Mouse (Mus musculus): Measurements from ENCODE around the gene Pdss2. TPM values are rescaled to one million over a fixed set of nuclear protein-coding genes. Genes with fewer than 3 reads are reported as not detected.

The Pdss2 gene
- polyA plus RNA-seq, 1 experiment from 2014 or later = 13.7 TPM

DNA sequence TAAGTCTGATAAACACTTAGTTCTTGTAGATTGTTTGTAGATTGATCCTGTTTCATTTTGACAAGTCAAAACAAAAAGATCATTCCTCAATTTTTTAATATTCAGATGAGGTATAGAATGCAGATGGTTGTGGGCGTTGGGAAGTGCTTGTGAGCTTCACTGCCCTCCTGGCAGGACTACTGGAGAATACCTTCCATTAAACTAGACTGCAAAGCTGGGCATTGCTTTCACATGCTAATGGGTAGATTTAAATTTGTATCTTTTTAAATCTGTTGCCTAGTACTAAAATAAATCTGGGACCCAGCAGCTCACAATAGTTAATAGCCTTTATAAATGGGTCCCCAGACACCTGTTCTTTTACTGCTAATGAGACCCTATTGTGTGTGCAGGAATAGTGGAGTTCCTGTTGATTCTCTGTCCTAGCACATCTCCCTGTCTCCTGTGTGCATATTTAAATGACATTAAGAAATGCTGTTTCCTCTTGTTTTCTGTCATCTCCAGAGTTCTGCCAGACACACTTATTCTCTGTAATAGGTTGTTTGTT, 54.9 kb downstream of the Pdss2 start:
- H3K27ac ChIP-seq (replicated peaks; ENCODE audit: low read depth, low read length) = no peak overlapping the region
- no peaks in the 10 kb centered on the region for H3K4me1 ChIP-seq (ENCODE audit: control insufficient read depth, insufficient read depth, low read length)
- H3K9ac ChIP-seq (replicated peaks; ENCODE audit: low read length) = no peak overlapping the region
- H3K9me3 ChIP-seq (replicated peaks; ENCODE audit: control insufficient read depth, low read length) = no peaks in the 10 kb centered on the region
- H3K4me3 ChIP-seq (ENCODE audit: low read depth, low read length) = no peak overlapping the region
- no peaks in the 10 kb centered on the region for H3K36me3 ChIP-seq (replicated peaks; ENCODE audit: control insufficient read depth, insufficient read depth, low read depth, low read length)
- DNase-seq (ENCODE audit: low spot score) (no peak), ATAC-seq (replicated peaks; ENCODE audit: insufficient number of reproducible peaks, low FRiP score, low TSS enrichment, low read depth) (no peak)
- WGBS = 78% methylated on average over 1 of the region's 1 CpGs
- no peak overlapping the region for H3K4me2 ChIP-seq (ENCODE audit: low read depth, low read length)
- no peaks in the 10 kb centered on the region for H3K27me3 ChIP-seq (ENCODE audit: control insufficient read depth, insufficient read depth, low read length)

- H3K4me2 ChIP-seq (ENCODE audit: low read depth, low read length) = no peak overlapping the region
- H3K4me1 ChIP-seq (ENCODE audit: control insufficient read depth, insufficient read depth, low read length) = no peaks in the 10 kb centered on the region
- no peak overlapping the region for H3K27ac ChIP-seq (replicated peaks; ENCODE audit: low read depth, low read length)
- no peaks in the 10 kb centered on the region for H3K27me3 ChIP-seq (ENCODE audit: control insufficient read depth, insufficient read depth, low read length)
- WGBS = 34% methylated on average over 7 of the region's 8 CpGs
- no peaks in the 10 kb centered on the region for H3K9me3 ChIP-seq (replicated peaks; ENCODE audit: control insufficient read depth, low read length)
- no peak for DNase-seq (ENCODE audit: low spot score)
- H3K9ac ChIP-seq (replicated peaks; ENCODE audit: low read length) = no peak overlapping the region
- H3K36me3 ChIP-seq (replicated peaks; ENCODE audit: control insufficient read depth, insufficient read depth, low read depth, low read length) = no peaks in the 10 kb centered on the region
- ATAC-seq (replicated peaks; ENCODE audit: insufficient number of reproducible peaks, low FRiP score, low TSS enrichment, low read depth) = no peak
- no peak overlapping the region for H3K4me3 ChIP-seq (ENCODE audit: low read depth, low read length)
These were observed 56.2 kb downstream of the Pdss2 start for GRCm38 (mm10) chr10:43277266-43278145.

DNA sequence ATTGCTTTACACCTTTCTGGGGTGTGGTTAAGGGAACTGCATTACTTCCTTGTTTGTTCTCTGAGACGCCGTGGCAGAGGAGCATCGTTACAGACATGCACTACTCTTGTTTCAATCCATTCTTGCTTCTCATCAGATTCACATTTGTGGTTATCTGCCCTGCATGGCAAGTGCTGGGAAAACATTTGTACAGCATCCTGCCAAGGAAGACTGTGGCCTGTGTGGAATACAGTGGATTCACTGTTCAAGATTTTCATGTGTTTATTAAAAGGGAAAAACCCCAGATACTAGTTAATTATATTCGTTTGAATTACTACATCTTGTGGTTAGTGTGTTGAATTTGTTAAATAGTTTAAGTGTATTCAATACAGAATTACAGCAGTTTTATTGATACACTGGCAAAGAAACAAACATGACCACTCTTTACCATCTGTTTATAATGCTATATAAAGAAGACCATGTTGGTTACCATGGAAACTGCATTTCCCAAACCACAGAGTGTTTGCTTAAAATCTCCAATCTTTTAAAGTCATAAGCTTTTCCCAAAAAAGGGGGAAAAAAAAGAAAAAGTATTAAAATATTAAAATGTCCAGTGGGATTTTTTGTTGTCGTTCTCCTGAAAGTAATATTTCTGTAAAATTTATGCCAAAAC, 58.5 kb downstream of the Pdss2 start:
- WGBS = 83% methylated on average over 5 of the region's 5 CpGs
- ATAC-seq (replicated peaks; ENCODE audit: insufficient number of reproducible peaks, low FRiP score, low TSS enrichment, low read depth) = no peak
- Histone ChIP-seq H3K9ac (replicated peaks; ENCODE audit: low read length) (no peak overlapping the region), H3K4me1 (ENCODE audit: control insufficient read depth, insufficient read depth, low read length) (no peaks in the 10 kb centered on the region), H3K27ac (replicated peaks; ENCODE audit: low read depth, low read length) (no peak overlapping the region), H3K36me3 (replicated peaks; ENCODE audit: control insufficient read depth, insufficient read depth, low read depth, low read length) (no peaks in the 10 kb centered on the region), H3K4me2 (ENCODE audit: low read depth, low read length) (no peak overlapping the region), H3K4me3 (ENCODE audit: low read depth, low read length) (no peak overlapping the region), H3K27me3 (ENCODE audit: control insufficient read depth, insufficient read depth, low read length) (no peaks in the 10 kb centered on the region), H3K9me3 (replicated peaks; ENCODE audit: control insufficient read depth, low read length) (no peaks in the 10 kb centered on the region)
- no peak for DNase-seq (ENCODE audit: low spot score)

DNA sequence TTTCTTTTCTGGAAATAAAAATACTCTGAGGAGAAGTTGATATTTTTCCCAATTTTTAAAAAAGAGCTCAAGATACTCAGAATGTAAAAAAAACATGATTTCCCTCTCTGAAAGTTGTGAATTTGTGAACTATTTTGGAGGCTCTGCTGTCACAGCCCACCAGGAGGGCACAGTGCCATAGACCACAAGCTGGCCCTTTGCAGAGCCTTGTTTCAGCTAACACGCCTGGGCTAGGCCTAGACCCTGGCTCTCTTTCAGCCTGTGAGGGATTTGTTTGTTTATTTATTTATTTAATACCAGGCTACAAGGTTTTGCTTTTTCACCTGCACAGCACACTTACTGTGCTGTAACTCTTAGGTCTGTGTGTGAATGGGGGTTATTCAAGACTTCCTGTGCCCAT, 64.3 kb downstream of the Pdss2 start:
- Histone ChIP-seq H3K4me2 (ENCODE audit: low read depth, low read length) (no peak overlapping the region), H3K4me3 (ENCODE audit: low read depth, low read length) (no peak overlapping the region), H3K27ac (replicated peaks; ENCODE audit: low read depth, low read length) (no peak overlapping the region), H3K9ac (replicated peaks; ENCODE audit: low read length) (no peak overlapping the region), H3K4me1 (ENCODE audit: control insufficient read depth, insufficient read depth, low read length) (no peaks in the 10 kb centered on the region), H3K27me3 (ENCODE audit: control insufficient read depth, insufficient read depth, low read length) (no peaks in the 10 kb centered on the region), H3K36me3 (replicated peaks; ENCODE audit: control insufficient read depth, insufficient read depth, low read depth, low read length) (no peaks in the 10 kb centered on the region), H3K9me3 (replicated peaks; ENCODE audit: control insufficient read depth, low read length) (no peaks in the 10 kb centered on the region)
- 77% methylated on average over 1 of the region's 1 CpGs for WGBS
- ATAC-seq (replicated peaks; ENCODE audit: insufficient number of reproducible peaks, low FRiP score, low TSS enrichment, low read depth) = no peak
- no peak for DNase-seq (ENCODE audit: low spot score)

- no peak for DNase-seq (ENCODE audit: low spot score)
- no peak for ATAC-seq (replicated peaks; ENCODE audit: insufficient number of reproducible peaks, low FRiP score, low TSS enrichment, low read depth)
- Histone ChIP-seq H3K4me1 (ENCODE audit: control insufficient read depth, insufficient read depth, low read length) (no peaks in the 10 kb centered on the region), H3K27me3 (ENCODE audit: control insufficient read depth, insufficient read depth, low read length) (no peaks in the 10 kb centered on the region), H3K27ac (replicated peaks; ENCODE audit: low read depth, low read length) (no peak overlapping the region), H3K9me3 (replicated peaks; ENCODE audit: control insufficient read depth, low read length) (no peaks in the 10 kb centered on the region), H3K4me2 (ENCODE audit: low read depth, low read length) (no peak overlapping the region), H3K36me3 (replicated peaks; ENCODE audit: control insufficient read depth, insufficient read depth, low read depth, low read length) (no peaks in the 10 kb centered on the region), H3K4me3 (ENCODE audit: low read depth, low read length) (no peak overlapping the region), H3K9ac (replicated peaks; ENCODE audit: low read length) (no peak overlapping the region)
- WGBS = 74% methylated on average over 2 of the region's 2 CpGs
These were observed 69.4 kb downstream of the Pdss2 start for GRCm38 (mm10) chr10:43290638-43291230.

DNA sequence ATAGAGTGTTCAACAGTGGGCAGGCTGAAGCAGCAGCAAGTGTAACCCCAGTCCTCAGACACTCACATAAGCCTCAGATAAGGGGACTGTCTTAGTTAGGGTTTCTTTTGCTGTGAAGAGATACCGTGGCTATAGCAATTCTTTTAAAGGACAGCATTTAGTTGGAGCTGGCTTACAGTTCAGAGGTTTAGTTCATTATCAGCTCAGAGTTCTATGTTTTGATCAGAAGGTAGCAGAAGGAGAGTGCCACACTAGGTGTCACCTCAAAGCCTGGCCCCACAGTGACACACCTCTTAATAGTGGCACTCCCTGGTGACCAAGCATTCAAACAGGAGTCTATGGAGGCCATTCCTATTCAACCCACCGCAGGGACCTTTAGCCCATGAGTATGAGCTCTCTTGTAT, 70.0 kb downstream of the Pdss2 start:
- Histone ChIP-seq H3K9ac (replicated peaks; ENCODE audit: low read length) (no peak overlapping the region), H3K27me3 (ENCODE audit: control insufficient read depth, insufficient read depth, low read length) (no peaks in the 10 kb centered on the region), H3K27ac (replicated peaks; ENCODE audit: low read depth, low read length) (no peak overlapping the region), H3K4me1 (ENCODE audit: control insufficient read depth, insufficient read depth, low read length) (no peaks in the 10 kb centered on the region), H3K4me3 (ENCODE audit: low read depth, low read length) (no peak overlapping the region), H3K9me3 (replicated peaks; ENCODE audit: control insufficient read depth, low read length) (no peaks in the 10 kb centered on the region), H3K4me2 (ENCODE audit: low read depth, low read length) (no peak overlapping the region), H3K36me3 (replicated peaks; ENCODE audit: control insufficient read depth, insufficient read depth, low read depth, low read length) (no peaks in the 10 kb centered on the region)
- no peak for ATAC-seq (replicated peaks; ENCODE audit: insufficient number of reproducible peaks, low FRiP score, low TSS enrichment, low read depth)
- 80% methylated on average over 2 of the region's 2 CpGs for WGBS
- no peak for DNase-seq (ENCODE audit: low spot score)

DNA sequence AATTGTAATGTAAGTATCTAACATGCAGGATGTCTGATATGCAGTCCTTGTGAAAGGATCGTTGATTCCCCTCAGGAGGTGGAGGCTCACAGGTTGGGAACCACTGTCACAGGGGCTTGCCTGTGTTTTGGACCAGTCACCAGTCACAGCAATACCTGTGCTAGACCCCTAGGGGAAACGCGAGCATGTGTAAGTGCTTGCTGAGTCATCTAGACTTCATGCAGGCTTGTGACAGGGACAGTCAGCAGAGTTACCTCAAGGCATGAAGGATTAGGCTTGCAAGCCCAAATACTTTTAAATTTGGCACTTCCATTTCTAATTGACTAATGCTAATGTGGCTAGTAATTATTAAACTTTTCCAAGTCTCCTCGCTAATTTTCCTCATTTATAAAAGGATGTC, 71.2 kb downstream of the Pdss2 start:
- no peak for DNase-seq (ENCODE audit: low spot score)
- no peak for ATAC-seq (replicated peaks; ENCODE audit: insufficient number of reproducible peaks, low FRiP score, low TSS enrichment, low read depth)
- Histone ChIP-seq H3K36me3 (replicated peaks; ENCODE audit: control insufficient read depth, insufficient read depth, low read depth, low read length) (no peaks in the 10 kb centered on the region), H3K4me1 (ENCODE audit: control insufficient read depth, insufficient read depth, low read length) (no peaks in the 10 kb centered on the region), H3K4me3 (ENCODE audit: low read depth, low read length) (no peak overlapping the region), H3K4me2 (ENCODE audit: low read depth, low read length) (no peak overlapping the region), H3K9ac (replicated peaks; ENCODE audit: low read length) (no peak overlapping the region), H3K27ac (replicated peaks; ENCODE audit: low read depth, low read length) (no peak overlapping the region), H3K27me3 (ENCODE audit: control insufficient read depth, insufficient read depth, low read length) (no peaks in the 10 kb centered on the region), H3K9me3 (replicated peaks; ENCODE audit: control insufficient read depth, low read length) (no peaks in the 10 kb centered on the region)
- 78% methylated on average over 4 of the region's 4 CpGs for WGBS

DNA sequence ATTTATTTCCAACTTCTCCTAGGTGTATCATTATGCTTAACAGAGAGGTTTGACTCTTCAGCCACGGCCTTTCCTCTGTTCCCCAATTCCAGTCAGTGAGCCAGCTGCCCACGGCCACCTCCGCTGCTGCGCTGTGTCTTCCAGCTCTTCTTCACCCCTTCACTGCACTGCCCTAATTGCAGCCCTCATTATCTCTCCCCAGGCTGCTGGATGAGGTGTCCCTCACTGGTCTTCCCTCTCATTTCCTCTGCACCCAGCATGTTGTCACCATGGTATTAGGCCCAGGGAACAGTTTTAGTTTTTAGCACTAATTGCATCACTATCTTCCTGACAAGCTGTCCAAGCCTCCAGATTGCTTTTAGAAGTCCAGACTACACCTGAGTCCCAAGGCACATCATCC, 73.0 kb downstream of the Pdss2 start:
- Histone ChIP-seq H3K36me3 (replicated peaks; ENCODE audit: control insufficient read depth, insufficient read depth, low read depth, low read length) (no peaks in the 10 kb centered on the region), H3K27ac (replicated peaks; ENCODE audit: low read depth, low read length) (no peak overlapping the region), H3K4me1 (ENCODE audit: control insufficient read depth, insufficient read depth, low read length) (no peaks in the 10 kb centered on the region), H3K9me3 (replicated peaks; ENCODE audit: control insufficient read depth, low read length) (no peaks in the 10 kb centered on the region), H3K4me2 (ENCODE audit: low read depth, low read length) (no peak overlapping the region), H3K4me3 (ENCODE audit: low read depth, low read length) (no peak overlapping the region), H3K27me3 (ENCODE audit: control insufficient read depth, insufficient read depth, low read length) (no peaks in the 10 kb centered on the region), H3K9ac (replicated peaks; ENCODE audit: low read length) (no peak overlapping the region)
- ATAC-seq (replicated peaks; ENCODE audit: insufficient number of reproducible peaks, low FRiP score, low TSS enrichment, low read depth) (no peak), DNase-seq (ENCODE audit: low spot score) (no peak)
- 90% methylated on average over 4 of the region's 4 CpGs for WGBS
